ENCODE assay signal across 10 mouse cellular contexts in the genomic region with DNA sequence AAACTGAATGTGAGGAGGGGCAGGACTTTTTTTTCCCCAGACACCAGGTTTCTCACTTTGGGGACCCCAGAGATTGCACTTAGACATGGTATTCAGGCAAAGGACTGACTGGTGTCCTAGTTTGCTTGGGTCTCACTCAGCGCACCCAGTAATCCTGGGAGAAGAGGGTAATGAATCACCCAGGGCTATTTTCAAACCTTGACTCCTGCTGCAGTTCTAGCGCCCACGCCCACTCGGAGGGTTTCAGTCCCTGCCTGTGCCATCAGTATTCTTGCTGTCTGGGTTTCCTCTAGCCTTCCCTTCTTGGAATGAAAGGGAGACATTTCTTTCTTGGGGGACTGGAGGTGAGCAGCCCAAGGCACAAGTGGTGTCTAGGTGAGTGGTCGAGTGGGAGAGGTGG. TPM values are rescaled to one million over a fixed set of nuclear protein-coding genes. Genes with fewer than 3 reads are reported as not detected.
DNase-seq lines count a peak whose midpoint lies in the region; ATAC-seq and TF ChIP-seq lines count a peak whose summit lies in the region.
"Had no signal": no experiment of that assay in that cellular context is flagged by ENCODE, and none has a peak within 500 bp of the region (broad histone marks: within the 10 kb centered on the region; RNA-seq: fewer than 3 reads in every experiment).

No protein-coding gene starts in this region.

- H3K36me3 ChIP-seq in heart, embryonic 12.5 days = no peaks in the 10 kb centered on the region
- H3K36me3 ChIP-seq in lung, embryonic 14.5 days (ENCODE audit: insufficient read depth) = no peaks in the 10 kb centered on the region
- H3K36me3 ChIP-seq in embryonic facial prominence, embryonic 10.5 days (replicated peaks) = no peaks in the 10 kb centered on the region
- no peaks in the 10 kb centered on the region for H3K36me3 ChIP-seq in liver, embryonic 13.5 days
- H3K36me3 ChIP-seq in forebrain, embryonic 12.5 days (replicated peaks) = no peaks in the 10 kb centered on the region

- no peak for DNase-seq in heart, postnatal 4 days
- no peak for DNase-seq in lung, embryonic 14.5 days
- no peak for DNase-seq in lung, postnatal 10 days
- DNase-seq in embryonic facial prominence, embryonic 10.5 days (ENCODE audit: low spot score) = no peak
- DNase-seq in liver, embryonic 13.5 days = no peak
- no peak for DNase-seq in spleen, postnatal 36 days (ENCODE audit: low spot score in 2 of 2)
- DNase-seq: left cerebral cortex, postnatal 4 days; thymus, adult 2 months had no signal

- H3K4me2 ChIP-seq in heart, embryonic 12.5 days = peak overlapping the region; percentile 88
- H3K4me2 ChIP-seq in lung, embryonic 14.5 days = peak overlapping the region; percentile 73
- H3K4me2 ChIP-seq in liver, embryonic 13.5 days = 0 out of 2 replicates have a peak overlapping the region, but pooled peaks have one; percentile 73
- no peak overlapping the region for H3K4me2 ChIP-seq in forebrain, embryonic 12.5 days

- 58% methylated on average over 5 of the region's 5 CpGs for WGBS in heart, embryonic 12.5 days
- 74% methylated on average over 5 of the region's 5 CpGs for WGBS in lung, embryonic 14.5 days
- 71% methylated on average over 5 of the region's 5 CpGs for WGBS in embryonic facial prominence, embryonic 10.5 days
- 69% methylated on average over 5 of the region's 5 CpGs for WGBS in liver, embryonic 13.5 days (ENCODE audit: insufficient replicate concordance)
- 78% methylated on average over 5 of the region's 5 CpGs for WGBS in forebrain, embryonic 12.5 days

- no peaks in the 10 kb centered on the region for H3K9me3 ChIP-seq in heart, embryonic 12.5 days (replicated peaks)
- no peaks in the 10 kb centered on the region for H3K9me3 ChIP-seq in lung, embryonic 14.5 days (ENCODE audit: low read depth, low read length)
- no peaks in the 10 kb centered on the region for H3K9me3 ChIP-seq in embryonic facial prominence, embryonic 10.5 days
- no peaks in the 10 kb centered on the region for H3K9me3 ChIP-seq in liver, embryonic 13.5 days (replicated peaks)
- no peaks in the 10 kb centered on the region for H3K9me3 ChIP-seq in forebrain, embryonic 12.5 days

- peaks cover 37% of the 10 kb centered on the region for H3K4me1 ChIP-seq in heart, embryonic 12.5 days (replicated peaks)
- no peaks in the 10 kb centered on the region for H3K4me1 ChIP-seq in lung, embryonic 14.5 days (ENCODE audit: insufficient read depth)
- H3K4me1 ChIP-seq in embryonic facial prominence, embryonic 10.5 days = peaks cover 15% of the 10 kb centered on the region
- no peaks in the 10 kb centered on the region; the same call in 1 of the 2 replicates for H3K4me1 ChIP-seq in liver, embryonic 13.5 days (replicated peaks)
- no peaks in the 10 kb centered on the region for H3K4me1 ChIP-seq in forebrain, embryonic 12.5 days

- peak overlapping the region; percentile 88 for H3K9ac ChIP-seq in heart, embryonic 12.5 days
- no peak overlapping the region for H3K9ac ChIP-seq in lung, embryonic 14.5 days
- no peak overlapping the region for H3K9ac ChIP-seq in liver, embryonic 13.5 days
- H3K9ac ChIP-seq in forebrain, embryonic 12.5 days = no peak overlapping the region

- H3K27me3 ChIP-seq in heart, embryonic 12.5 days (replicated peaks) = peaks cover 24% of the 10 kb centered on the region; the same call in 1 of the 2 replicates
- H3K27me3 ChIP-seq in lung, embryonic 14.5 days (ENCODE audit: insufficient read depth, low read length) = peaks cover 8% of the 10 kb centered on the region; the same call in 1 of the 2 replicates
- peaks cover 97% of the 10 kb centered on the region for H3K27me3 ChIP-seq in embryonic facial prominence, embryonic 10.5 days (replicated peaks; ENCODE audit: low read depth, poor library complexity, severe bottlenecking)
- H3K27me3 ChIP-seq in liver, embryonic 13.5 days = peaks cover 22% of the 10 kb centered on the region
- H3K27me3 ChIP-seq in forebrain, embryonic 12.5 days = peaks cover 62% of the 10 kb centered on the region

- no peak for TF ChIP-seq CTCF in lung, embryonic 14.5 days (IDR thresholded peaks at IDR 0.05; ENCODE audit: low read depth)

- no peak for ATAC-seq in heart, embryonic 12.5 days (ENCODE audit: insufficient number of reproducible peaks, low FRiP score)
- no peak for ATAC-seq in lung, embryonic 14.5 days (ENCODE audit: insufficient read depth)
- ATAC-seq in liver, embryonic 13.5 days (ENCODE audit: low read depth) = no peak
- no peak for ATAC-seq in forebrain, embryonic 12.5 days (ENCODE audit: low FRiP score)

- no peak overlapping the region for H3K27ac ChIP-seq in heart, embryonic 12.5 days (ENCODE audit: poor library complexity, severe bottlenecking)
- no peak overlapping the region for H3K27ac ChIP-seq in lung, embryonic 14.5 days (ENCODE audit: low read depth)
- H3K27ac ChIP-seq in embryonic facial prominence, embryonic 10.5 days (replicated peaks) = no peak overlapping the region
- no peak overlapping the region for H3K27ac ChIP-seq in liver, embryonic 13.5 days
- H3K27ac ChIP-seq in forebrain, embryonic 12.5 days = no peak overlapping the region

- H3K4me3 ChIP-seq in heart, embryonic 12.5 days = peak overlapping the region; percentile 64
- H3K4me3 ChIP-seq in lung, embryonic 14.5 days (ENCODE audit: low read depth, low read length) = peak overlapping the region; percentile 42; the same call in 1 of the 2 replicates
- H3K4me3 ChIP-seq in embryonic facial prominence, embryonic 10.5 days = peak overlapping the region; percentile 62
- peak overlapping the region; percentile 55 for H3K4me3 ChIP-seq in liver, embryonic 13.5 days (replicated peaks)
- H3K4me3 ChIP-seq in forebrain, embryonic 12.5 days (replicated peaks) = no peak overlapping the region

RNA-seq across cellular contexts. Expression of a gene that starts 40.7 kb away (rescaled TPM):
- 19.8 and 19.9 TPM in 2 replicates for polyA plus RNA-seq in heart, embryonic 12.5 days (2016; fragmentation: Nextera tagmentation; extraction: Ambion mirVana)
- 10 to 100 TPM; 23.1 to 28.7 TPM for total RNA-seq in heart, postnatal 4 days (2021)
- polyA plus RNA-seq in lung, embryonic 14.5 days (2014; fragmentation: Nextera tagmentation; extraction: Ambion mirVana) = 11.3 and 11.4 TPM in 2 replicates
- polyA plus RNA-seq in embryonic facial prominence, embryonic 10.5 days (2016; fragmentation: Nextera tagmentation; extraction: Ambion mirVana) = 11.4 and 13.5 TPM in 2 replicates
- 3.2 and 3.8 TPM in 2 replicates for polyA plus RNA-seq in liver, embryonic 13.5 days (2015; fragmentation: Nextera tagmentation; extraction: Ambion mirVana)
- polyA plus RNA-seq in forebrain, embryonic 12.5 days (2016; fragmentation: Nextera tagmentation; extraction: Ambion mirVana) = 6.2 and 6.9 TPM in 2 replicates
